Comparison of ENCODE assay signal across 12 mouse cellular contexts in genomic region chr2:26535517-26536045, GRCm38 (mm10). TPM values are rescaled to one million over a fixed set of nuclear protein-coding genes. Genes with fewer than 3 reads are reported as not detected.
DNase-seq lines count a peak whose midpoint lies in the region; ATAC-seq and TF ChIP-seq lines count a peak whose summit lies in the region.
"Had no signal": no experiment of that assay in that cellular context is flagged by ENCODE, and none has a peak within 500 bp of the region (broad histone marks: within the 10 kb centered on the region; RNA-seq: fewer than 3 reads in every experiment).

No protein-coding gene starts in this region.

- no peak overlapping the region for H3K9ac ChIP-seq in forebrain, postnatal 0 days

- H3K4me1 ChIP-seq in forebrain, postnatal 0 days (ENCODE audit: insufficient read depth), result no peaks in the 10 kb centered on the region

- no peak for TF ChIP-seq CTCF in forebrain, postnatal 0 days (IDR thresholded peaks at IDR 0.05; ENCODE audit: low read depth)

- H3K27ac ChIP-seq in forebrain, postnatal 0 days (ENCODE audit: low read depth, low read length), result peak overlapping the region; percentile 40; the same call in 1 of the 2 replicates

- peak; percentile 57 for DNase-seq in layer of hippocampus, adult 11-12 months (ENCODE audit: low spot score)
- DNase-seq in layer of hippocampus, adult 9-10 months (ENCODE audit: low spot score), result no peak
- DNase-seq in forebrain, postnatal 0 days, result peak; percentile 63
- DNase-seq in mesoderm, embryonic 11.5 days (ENCODE audit: low read depth, low spot score), result peak; percentile 78
- DNase-seq in right cerebral cortex, postnatal 25 days, result peak; percentile 27
- no peak for DNase-seq in ovary, postnatal 10 days (ENCODE audit: low spot score)
- no peak for DNase-seq in adipocyte (ENCODE audit: low spot score)
- DNase-seq: adrenal gland, postnatal 14 days had no signal

- H3K27me3 ChIP-seq in forebrain, postnatal 0 days (ENCODE audit: insufficient read depth, low read length), result no peaks in the 10 kb centered on the region

- no peaks in the 10 kb centered on the region for H3K36me3 ChIP-seq in forebrain, postnatal 0 days (ENCODE audit: insufficient read depth)

- H3K4me3 ChIP-seq in forebrain, postnatal 0 days (ENCODE audit: low read depth, low read length), result no peak overlapping the region
- H3K4me3 ChIP-seq: erythroblast, embryonic 14.5 days had no signal

- H3K4me2 ChIP-seq in forebrain, postnatal 0 days (ENCODE audit: low read depth), result no peak overlapping the region

- peak; percentile 79 for ATAC-seq in forebrain, postnatal 0 days
- ATAC-seq in monocyte, adult 5-6 weeks (replicated peaks; ENCODE audit: insufficient number of reproducible peaks, low FRiP score, low TSS enrichment, poor library complexity, severe bottlenecking), result no peak

- H3K9me3 ChIP-seq in forebrain, postnatal 0 days (ENCODE audit: low read length), result no peaks in the 10 kb centered on the region

- 20% methylated on average over 4 of the region's 4 CpGs for WGBS in forebrain, postnatal 0 days

RNA-seq across cellular contexts. Expression of gene Notch1, which starts 19.1 kb away (rescaled TPM):
- 23.8 and 38.7 TPM in 2 replicates for total RNA-seq in forebrain, postnatal 0 days (2014; rRNA removed)
- 5.0 and 6.8 TPM in 2 replicates for polyA plus RNA-seq in forebrain, postnatal 0 days (2015; fragmentation: Nextera tagmentation; extraction: Ambion mirVana)
- total RNA-seq in monocyte, adult 5-6 weeks (2017), result 11.6 to 22.2 TPM (median 13.8 TPM) in 3 replicates

RNA-seq across cellular contexts. Expression of gene Egfl7, which starts 44.2 kb away (rescaled TPM):
- total RNA-seq in forebrain, postnatal 0 days (2014; rRNA removed), result 63.9 and 64.6 TPM in 2 replicates
- polyA plus RNA-seq in forebrain, postnatal 0 days (2015; fragmentation: Nextera tagmentation; extraction: Ambion mirVana), result 52.8 and 67.3 TPM in 2 replicates
- not detected in 3 replicates for total RNA-seq in monocyte, adult 5-6 weeks (2017)

RNA-seq across cellular contexts. Expression of gene Gm20532, which starts 50.9 kb away (rescaled TPM):
- total RNA-seq in forebrain, postnatal 0 days (2014; rRNA removed), result not detected in 2 replicates
- not detected in 2 replicates for polyA plus RNA-seq in forebrain, postnatal 0 days (2015; fragmentation: Nextera tagmentation; extraction: Ambion mirVana)
- total RNA-seq in monocyte, adult 5-6 weeks (2017), result not detected in 3 replicates
- total RNA-seq: adrenal gland, postnatal 14 days; hematopoietic stem cell, adult 5-6 weeks; left cerebral cortex, postnatal 36 days had no signal
- polyA plus RNA-seq: erythroblast, embryonic 14.5 days had no signal

Comparison
In these comparisons a context has a peak if more than half of its experiments do, and no peak if none do; other contexts are left out.
1. DNase-seq: peak in layer of hippocampus, adult 11-12 months (single experiment), forebrain, postnatal 0 days (single experiment), mesoderm, embryonic 11.5 days (single experiment) and right cerebral cortex, postnatal 25 days (single experiment); none in layer of hippocampus, adult 9-10 months (single experiment), ovary, postnatal 10 days (single experiment) and adipocyte (single experiment).
2. RNA of gene Egfl7, which starts 44.2 kb away (total RNA-seq): 63.9 to 64.6 TPM in forebrain, postnatal 0 days; not detected in monocyte, adult 5-6 weeks; every median in the first group is over 10 times any median in the second.